Mouse (Mus musculus) forebrain, embryonic 11.5 days (tissue): Measurements from ENCODE around the gene Tuba3b. TPM values are rescaled to one million over a fixed set of nuclear protein-coding genes. Genes with fewer than 3 reads are reported as not detected.

Experiments
- ATAC-seq: fragments of 200-750 bp; cut with Nextera tagmentation; replicated peaks from 2 replicates; pipeline ENCODE4 v1.8.0; 2017; ENCODE audit warnings: moderate TSS enrichment; ENCODE audit not compliant: low FRiP score
- DNase-seq: peaks from one replicate; pipeline ENCODE4 v3.0.0-alpha.2; 2017; ENCODE audit warnings: low spot score
- H3K27ac ChIP-seq: fragments of 300-500 bp; sonication (generic); 2 replicates; pipeline ENCODE4 v1.5.1; 2014; ENCODE audit warnings: low read depth, low read length
- H3K27me3 ChIP-seq: fragments of 300-500 bp; sonication (generic); 2 replicates; pipeline ENCODE4 v1.6.1; 2014; ENCODE audit warnings: mild to moderate bottlenecking, low read length, mixed read lengths; ENCODE audit not compliant: control insufficient read depth, insufficient read depth
- H3K36me3 ChIP-seq: fragments of 300-500 bp; sonication (generic); 2 replicates; pipeline ENCODE4 v1.6.1; 2014; ENCODE audit warnings: mild to moderate bottlenecking, low read length, moderate library complexity, mixed read lengths; ENCODE audit not compliant: control insufficient read depth, insufficient read depth
- H3K4me1 ChIP-seq: fragments of 300-500 bp; sonication (generic); replicated peaks from 2 replicates; pipeline ENCODE4 v1.6.1; 2014; ENCODE audit warnings: low read length, mixed read lengths; ENCODE audit not compliant: control insufficient read depth, insufficient read depth
- H3K4me2 ChIP-seq: fragments of 300-500 bp; sonication (generic); 2 replicates; pipeline ENCODE4 v1.6.1; 2014; ENCODE audit warnings: low read depth, mild to moderate bottlenecking, low read length, moderate library complexity, mixed read lengths; ENCODE audit not compliant: severe bottlenecking
- H3K4me3 ChIP-seq: fragments of 300-500 bp; sonication (generic); 2 replicates; pipeline ENCODE4 v1.5.1; 2014; ENCODE audit warnings: low read depth, low read length
- H3K9ac ChIP-seq: fragments of 300-500 bp; sonication (generic); 2 replicates; pipeline ENCODE4 v1.6.1; 2014; ENCODE audit warnings: low read length
- H3K9me3 ChIP-seq: fragments of 300-500 bp; sonication (generic); 2 replicates; pipeline ENCODE4 v1.6.1; 2016; ENCODE audit warnings: low read length, mixed read lengths; ENCODE audit not compliant: control insufficient read depth
- WGBS: fragments of 180-500 bp; shearing (Covaris S2); extraction: QIAGEN DNeasy Blood & Tissue Kit; methylation state at CpG from one replicate; pipeline ENCODE4 v1.1.7; 2014; 5-methylcytosine and 5-hydroxymethylcytosine counted together
- polyA plus RNA-seq: library from polyadenylated mRNA; unstranded; fragments of >200 nt; fragmentation: Nextera tagmentation; extraction: Ambion mirVana; gene quantifications from 2 replicates; pipeline ENCODE4 v1.2.1, GENCODE M21; 2014

Gene Tuba3b
- polyA plus RNA-seq, 1 experiment from 2014 or later, result not detected

GRCm38 (mm10) chr6:145581366-145582170 is 34.0 kb upstream of the Tuba3b start:
- no peak overlapping the region for H3K9ac ChIP-seq
- no peaks in the 10 kb centered on the region for H3K27me3 ChIP-seq
- 83% methylated on average over 10 of the region's 10 CpGs for WGBS
- H3K9me3 ChIP-seq, result no peaks in the 10 kb centered on the region
- DNase-seq (peak; percentile 51), ATAC-seq (no peak)
- H3K27ac ChIP-seq, result no peak overlapping the region
- H3K4me2 ChIP-seq, result no peak overlapping the region
- H3K4me1 ChIP-seq, result peaks cover 10% of the 10 kb centered on the region; the same call in 1 of the 2 replicates
- H3K36me3 ChIP-seq, result no peaks in the 10 kb centered on the region
- H3K4me3 ChIP-seq, result no peak overlapping the region

DNA sequence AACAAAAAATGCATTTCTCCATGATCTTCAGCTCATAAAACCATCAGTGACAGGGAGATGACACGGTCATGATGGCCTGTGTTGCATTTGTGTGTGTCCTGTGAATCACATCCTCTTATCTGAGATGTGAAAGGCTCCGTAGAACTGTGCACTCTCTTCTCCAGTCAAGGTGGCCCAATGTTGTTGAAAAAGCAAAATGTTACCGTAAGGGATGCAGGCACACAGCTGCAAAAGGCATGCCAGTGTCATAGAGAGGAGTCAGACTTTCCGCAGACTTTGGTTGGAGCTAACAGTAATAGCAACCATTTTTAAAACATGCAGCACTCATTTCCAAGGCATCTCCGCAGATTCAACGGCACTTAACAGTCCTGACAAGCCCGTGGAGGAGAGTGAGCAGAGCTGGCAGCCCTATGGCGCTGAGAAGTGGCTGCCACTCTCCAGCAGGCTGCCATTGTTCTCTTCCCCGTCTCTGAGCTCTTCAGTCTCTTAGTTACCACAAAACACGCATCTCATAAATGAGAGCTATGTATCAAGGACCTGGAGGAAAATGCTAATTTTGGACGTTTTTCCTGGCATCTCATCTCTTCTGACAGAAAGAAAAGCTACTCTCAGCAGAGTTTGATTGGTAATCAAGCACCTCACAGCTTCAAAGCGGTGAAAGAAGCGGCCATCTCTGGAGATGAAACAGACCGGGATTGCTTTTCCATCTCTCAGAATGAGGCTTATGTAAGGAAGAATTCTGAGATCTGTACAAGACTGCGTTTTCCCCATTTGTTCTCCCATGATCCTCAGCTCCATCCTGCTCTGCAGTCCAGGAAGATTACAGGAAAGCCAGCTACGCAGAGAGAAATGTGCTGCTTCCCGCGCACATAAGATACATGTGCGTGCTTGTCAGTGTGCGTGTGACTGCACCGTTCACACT is 30.2 kb upstream of the Tuba3b start:
- no peaks in the 10 kb centered on the region for H3K36me3 ChIP-seq
- no peaks in the 10 kb centered on the region for H3K9me3 ChIP-seq
- no peaks in the 10 kb centered on the region for H3K27me3 ChIP-seq
- H3K9ac ChIP-seq, result no peak overlapping the region; the same call in 1 of the 2 replicates
- ATAC-seq (peak; percentile 71; the same call in 1 of the 2 replicates), DNase-seq (no peak)
- no peak overlapping the region for H3K4me2 ChIP-seq
- H3K4me1 ChIP-seq, result 0 out of 2 replicates have a peak, but pooled peaks cover 5% of the 10 kb centered on the region
- WGBS, result 74% methylated on average over 21 of the region's 21 CpGs
- no peak overlapping the region for H3K4me3 ChIP-seq
- H3K27ac ChIP-seq, result peak overlapping the region; percentile 57; the same call in 1 of the 2 replicates

- Histone ChIP-seq H3K36me3 (no peaks in the 10 kb centered on the region), H3K27me3 (no peaks in the 10 kb centered on the region), H3K27ac (no peak overlapping the region), H3K4me3 (no peak overlapping the region), H3K4me1 (no peaks in the 10 kb centered on the region), H3K9ac (no peak overlapping the region), H3K4me2 (no peak overlapping the region), H3K9me3 (no peaks in the 10 kb centered on the region)
- DNase-seq (no peak), ATAC-seq (no peak)
- WGBS, result 91% methylated on average over 11 of the region's 11 CpGs
Measured at GRCm38 (mm10) chr6:145590501-145591293, 24.9 kb upstream of the Tuba3b start.

GRCm38 (mm10) chr6:145591578-145591977 is 24.0 kb upstream of the Tuba3b start:
- Histone ChIP-seq H3K27me3 (no peaks in the 10 kb centered on the region), H3K4me2 (no peak overlapping the region), H3K27ac (no peak overlapping the region), H3K9ac (no peak overlapping the region), H3K36me3 (no peaks in the 10 kb centered on the region), H3K9me3 (no peaks in the 10 kb centered on the region), H3K4me1 (no peaks in the 10 kb centered on the region), H3K4me3 (no peak overlapping the region)
- ATAC-seq, result no peak
- 56% methylated on average over 1 of the region's 1 CpGs for WGBS
- DNase-seq, result no peak

DNA sequence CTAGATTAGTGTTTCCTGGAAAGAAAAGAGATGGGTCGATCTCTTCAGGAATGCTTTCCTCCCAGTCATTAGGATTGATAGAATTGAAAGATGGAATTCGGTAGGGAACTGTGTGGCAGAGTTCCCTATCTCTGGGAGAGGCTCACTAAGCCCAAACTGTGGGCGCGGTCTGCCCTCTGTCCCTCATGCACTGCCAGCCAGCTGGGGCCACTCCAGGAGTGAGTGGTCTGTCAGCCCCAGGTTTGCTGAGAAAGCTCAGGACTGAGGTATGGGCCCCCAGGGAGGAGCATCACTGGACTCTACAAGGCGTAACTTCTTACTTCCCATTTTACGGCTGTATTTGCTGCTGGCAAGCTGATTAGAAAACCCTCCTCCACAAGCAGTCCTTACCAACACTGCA is 23.5 kb upstream of the Tuba3b start:
- Histone ChIP-seq H3K9me3 (no peaks in the 10 kb centered on the region), H3K4me1 (no peaks in the 10 kb centered on the region), H3K4me2 (no peak overlapping the region), H3K27me3 (no peaks in the 10 kb centered on the region), H3K9ac (no peak overlapping the region), H3K36me3 (no peaks in the 10 kb centered on the region), H3K27ac (no peak overlapping the region), H3K4me3 (no peak overlapping the region)
- WGBS, result 84% methylated on average over 6 of the region's 6 CpGs
- DNase-seq, result no peak
- ATAC-seq, result no peak

- no peak for ATAC-seq
- Histone ChIP-seq H3K4me2 (no peak overlapping the region), H3K4me3 (no peak overlapping the region), H3K9me3 (no peaks in the 10 kb centered on the region), H3K9ac (no peak overlapping the region), H3K27ac (no peak overlapping the region), H3K4me1 (no peaks in the 10 kb centered on the region), H3K27me3 (no peaks in the 10 kb centered on the region), H3K36me3 (no peaks in the 10 kb centered on the region)
- 75% methylated on average over 8 of the region's 8 CpGs for WGBS
- DNase-seq, result no peak
Measured at GRCm38 (mm10) chr6:145592531-145592998, 23.0 kb upstream of the Tuba3b start.

GRCm38 (mm10) chr6:145593991-145594390 is 21.6 kb upstream of the Tuba3b start:
- DNase-seq (no peak), ATAC-seq (no peak)
- no peaks in the 10 kb centered on the region for H3K27me3 ChIP-seq
- no peaks in the 10 kb centered on the region for H3K4me1 ChIP-seq
- 85% methylated on average over 7 of the region's 7 CpGs for WGBS
- no peak overlapping the region for H3K9ac ChIP-seq
- no peaks in the 10 kb centered on the region for H3K36me3 ChIP-seq
- no peak overlapping the region for H3K4me3 ChIP-seq
- H3K4me2 ChIP-seq, result no peak overlapping the region
- H3K27ac ChIP-seq, result no peak overlapping the region
- H3K9me3 ChIP-seq, result no peaks in the 10 kb centered on the region

DNA sequence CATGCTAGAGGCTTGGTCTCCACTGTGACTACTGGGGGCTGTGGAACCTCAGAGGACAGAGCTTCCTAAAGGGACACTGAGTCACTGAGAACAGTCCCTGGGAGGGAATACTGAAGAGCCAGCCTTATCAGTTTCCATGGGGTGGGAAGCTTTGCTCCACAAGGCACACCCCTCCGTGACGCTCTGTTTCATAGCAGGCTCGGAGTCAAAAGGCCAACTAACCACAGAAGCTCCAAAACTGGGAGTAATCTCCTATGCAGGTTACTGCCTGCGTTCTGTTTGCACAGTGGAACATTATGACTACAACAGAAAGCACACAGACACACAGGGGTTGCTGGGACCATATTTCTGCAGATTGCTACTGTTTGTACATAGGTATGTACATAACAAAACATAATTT is 19.7 kb upstream of the Tuba3b start:
- Histone ChIP-seq H3K4me3 (no peak overlapping the region), H3K27ac (no peak overlapping the region), H3K9ac (no peak overlapping the region), H3K4me1 (no peaks in the 10 kb centered on the region), H3K27me3 (no peaks in the 10 kb centered on the region), H3K36me3 (no peaks in the 10 kb centered on the region), H3K9me3 (no peaks in the 10 kb centered on the region), H3K4me2 (no peak overlapping the region)
- DNase-seq, result no peak
- WGBS, result 83% methylated on average over 4 of the region's 4 CpGs
- ATAC-seq, result no peak
